Mouse (Mus musculus) gastrocnemius, postnatal 4 days (tissue): ENCODE measurements around the gene Tmod2. TPM values are rescaled to one million over a fixed set of nuclear protein-coding genes. Genes with fewer than 3 reads are reported as not detected.
A peak's percentile ranks its signal among the peaks of the same experiment; 100 is the strongest.
"Not testable (repeated sequence)": the region's sequence is repeated elsewhere in the genome, so short reads cannot be mapped to it uniquely, and the experiment has no call there.

Experiments
- DNase-seq, 2 experiments: peaks; one replicate each; pipeline ENCODE4 v3.0.0; 2021 to 2022; ENCODE audit warnings: low spot score in 2 of 2, mixed read lengths in 2 of 2
- total RNA-seq, 2 experiments: library from RNA; stranded (reverse); gene quantifications; 2 replicates each; pipeline ENCODE4 v1.2.3; 2021

The Tmod2 gene
- total RNA-seq, 2 experiments from 2014 or later = 22.5 to 28.1 TPM

- DNase-seq = no peak
Observed at GRCm38 (mm10) chr9:75558360-75558759, 52.8 kb downstream of the Tmod2 start.

- DNase-seq = no peak
Observed at GRCm38 (mm10) chr9:75553719-75554118, 57.4 kb downstream of the Tmod2 start.

- DNase-seq = no peak
Observed at GRCm38 (mm10) chr9:75551342-75551741, 59.8 kb downstream of the Tmod2 start.

GRCm38 (mm10) chr9:75549010-75549409, 62.1 kb downstream of the Tmod2 start:
- no peak for DNase-seq

GRCm38 (mm10) chr9:75546885-75547553, 64.1 kb downstream of the Tmod2 start:
- DNase-seq = peak; percentile 55 to 80

- no peak for DNase-seq
Observed at GRCm38 (mm10) chr9:75545514-75545913, 65.6 kb downstream of the Tmod2 start.

GRCm38 (mm10) chr9:75541497-75541896, 69.6 kb downstream of the Tmod2 start:
- no peak for DNase-seq

GRCm38 (mm10) chr9:75536422-75536821, 74.7 kb downstream of the Tmod2 start:
- no peak for DNase-seq

- DNase-seq = no peak
Observed at GRCm38 (mm10) chr9:75534431-75534962, 76.6 kb downstream of the Tmod2 start.

- DNase-seq = not testable (repeated sequence)
Observed at GRCm38 (mm10) chr9:75532989-75533388, 78.1 kb downstream of the Tmod2 start.

- DNase-seq = no peak
Observed at GRCm38 (mm10) chr9:75532461-75532860, 78.7 kb downstream of the Tmod2 start.

- no peak for DNase-seq
Observed at GRCm38 (mm10) chr9:75529358-75529757, 81.8 kb downstream of the Tmod2 start.

GRCm38 (mm10) chr9:75528096-75528495, 83.0 kb downstream of the Tmod2 start:
- no peak for DNase-seq

- no peak for DNase-seq
Observed at GRCm38 (mm10) chr9:75527368-75528059, 83.6 kb downstream of the Tmod2 start.

GRCm38 (mm10) chr9:75523646-75524045, 87.5 kb downstream of the Tmod2 start:
- DNase-seq = no peak

GRCm38 (mm10) chr9:75522217-75522616, 88.9 kb downstream of the Tmod2 start:
- no peak for DNase-seq

GRCm38 (mm10) chr9:75521788-75522187, 89.3 kb downstream of the Tmod2 start:
- peak in 1 of 2 experiments; percentile 26 for DNase-seq

- DNase-seq = no peak
Observed at GRCm38 (mm10) chr9:75520940-75521339, 90.2 kb downstream of the Tmod2 start.

- no peak for DNase-seq
Observed at GRCm38 (mm10) chr9:75517751-75518150, 93.4 kb downstream of the Tmod2 start.
